13 mouse cellular contexts compared by ENCODE assay signal in genomic region chr14:108909336-108909953, GRCm38 (mm10). TPM values are rescaled to one million over a fixed set of nuclear protein-coding genes. Genes with fewer than 3 reads are reported as not detected.
A peak's percentile ranks its signal among the peaks of the same experiment; 100 is the strongest.
DNase-seq lines count a peak whose midpoint lies in the region; ATAC-seq and TF ChIP-seq lines count a peak whose summit lies in the region.
"Had no signal": no experiment of that assay in that cellular context is flagged by ENCODE, and none has a peak within 500 bp of the region (broad histone marks: within the 10 kb centered on the region; RNA-seq: fewer than 3 reads in every experiment).

No protein-coding gene starts in this region.

- TF ChIP-seq POLR2A in lung, adult 2 months (IDR thresholded peaks at IDR 0.05; ENCODE audit: borderline replicate concordance, extremely low read depth, low read depth, low read length): no peak

- H3K4me2 ChIP-seq in hindbrain, embryonic 15.5 days: peak overlapping the region; percentile 86
- H3K4me2 ChIP-seq in neural tube, embryonic 15.5 days: peak overlapping the region; percentile 82

- H3K27me3 ChIP-seq in embryonic facial prominence, embryonic 10.5 days (replicated peaks; ENCODE audit: low read depth, poor library complexity, severe bottlenecking): peaks cover 49% of the 10 kb centered on the region
- H3K27me3 ChIP-seq in hindbrain, embryonic 15.5 days: no peaks in the 10 kb centered on the region
- no peaks in the 10 kb centered on the region for H3K27me3 ChIP-seq in neural tube, embryonic 15.5 days (replicated peaks)

- H3K4me1 ChIP-seq in embryonic facial prominence, embryonic 10.5 days: peaks cover 39% of the 10 kb centered on the region
- H3K4me1 ChIP-seq in hindbrain, embryonic 15.5 days (replicated peaks): peaks cover 27% of the 10 kb centered on the region
- peaks cover 20% of the 10 kb centered on the region for H3K4me1 ChIP-seq in neural tube, embryonic 15.5 days
- H3K4me1 ChIP-seq in lung, adult 2 months (ENCODE audit: control insufficient read depth, insufficient read depth, low read length): no peaks in the 10 kb centered on the region

- WGBS in embryonic facial prominence, embryonic 10.5 days: 15% methylated on average over 6 of the region's 6 CpGs
- WGBS in hindbrain, embryonic 15.5 days: 10% methylated on average over 6 of the region's 6 CpGs
- 6% methylated on average over 6 of the region's 6 CpGs for WGBS in neural tube, embryonic 15.5 days
- WGBS in lung, adult 2 months: 31% methylated on average over 6 of the region's 6 CpGs

- H3K9me3 ChIP-seq in embryonic facial prominence, embryonic 10.5 days: no peaks in the 10 kb centered on the region
- H3K9me3 ChIP-seq in hindbrain, embryonic 15.5 days: no peaks in the 10 kb centered on the region
- no peaks in the 10 kb centered on the region for H3K9me3 ChIP-seq in neural tube, embryonic 15.5 days (replicated peaks)
- H3K9me3 ChIP-seq: limb, embryonic 13.5 days had no signal

- no peak for ATAC-seq in hindbrain, embryonic 15.5 days (ENCODE audit: low FRiP score, low read depth)
- ATAC-seq in neural tube, embryonic 15.5 days (ENCODE audit: low FRiP score): peak; percentile 28; the same call in 1 of the 2 replicates
- no peak for ATAC-seq in monocyte, adult 5-6 weeks (replicated peaks; ENCODE audit: insufficient number of reproducible peaks, low FRiP score, low TSS enrichment, poor library complexity, severe bottlenecking)

- peak overlapping the region; percentile 56; the same call in 1 of the 2 replicates for H3K27ac ChIP-seq in layer of hippocampus, adult 2 months
- H3K27ac ChIP-seq in embryonic facial prominence, embryonic 10.5 days (replicated peaks): no peak overlapping the region
- H3K27ac ChIP-seq in hindbrain, embryonic 15.5 days (replicated peaks): peak overlapping the region; percentile 51
- H3K27ac ChIP-seq in neural tube, embryonic 15.5 days (replicated peaks): peak overlapping the region; percentile 67
- H3K27ac ChIP-seq: limb, embryonic 13.5 days had no signal

- no peak for DNase-seq in layer of hippocampus, adult 2 months (ENCODE audit: low spot score in 2 of 2)
- no peak for DNase-seq in layer of hippocampus, adult 11-12 months (ENCODE audit: low spot score)
- DNase-seq in embryonic facial prominence, embryonic 10.5 days (ENCODE audit: low spot score): peak; percentile 12
- no peak for DNase-seq in lung, adult 2 months
- DNase-seq in adrenal gland, adult 2 months: no peak
- DNase-seq: adrenal gland, adult 8-10 months; heart, postnatal 36 days; lung, postnatal 4 days; thymus, adult 2 months had no signal

- H3K4me3 ChIP-seq in layer of hippocampus, adult 2 months: peak overlapping the region; percentile 76
- peak overlapping the region; percentile 21; the same call in 1 of the 2 replicates for H3K4me3 ChIP-seq in embryonic facial prominence, embryonic 10.5 days
- H3K4me3 ChIP-seq in hindbrain, embryonic 15.5 days: peak overlapping the region; percentile 51
- peak overlapping the region; percentile 69 for H3K4me3 ChIP-seq in neural tube, embryonic 15.5 days (replicated peaks)
- H3K4me3 ChIP-seq in lung, adult 2 months (replicated peaks; ENCODE audit: extremely low read depth, low read depth, low read length): no peak overlapping the region
- H3K4me3 ChIP-seq: limb, embryonic 13.5 days had no signal

- TF ChIP-seq CTCF in layer of hippocampus, adult 2 months (conservative IDR thresholded peaks at IDR 0.05): peak; percentile 52
- TF ChIP-seq CTCF in lung, adult 2 months (IDR thresholded peaks at IDR 0.05; ENCODE audit: insufficient read depth, low read length): no peak

- peak overlapping the region; percentile 29 for H3K9ac ChIP-seq in hindbrain, embryonic 15.5 days
- H3K9ac ChIP-seq in neural tube, embryonic 15.5 days (replicated peaks): peak overlapping the region; percentile 44
- H3K9ac ChIP-seq: limb, embryonic 13.5 days had no signal

- H3K36me3 ChIP-seq in embryonic facial prominence, embryonic 10.5 days (replicated peaks): no peaks in the 10 kb centered on the region
- no peaks in the 10 kb centered on the region for H3K36me3 ChIP-seq in hindbrain, embryonic 15.5 days
- no peaks in the 10 kb centered on the region for H3K36me3 ChIP-seq in neural tube, embryonic 15.5 days
- H3K36me3 ChIP-seq: limb, embryonic 13.5 days had no signal

RNA-seq across cellular contexts. Expression of gene Slitrk1, which starts 4.5 kb away (rescaled TPM):
- 10 to 100 TPM; 59.6 to 61.4 TPM for total RNA-seq in layer of hippocampus, adult 2 months (2021)
- polyA plus RNA-seq in embryonic facial prominence, embryonic 10.5 days (2016; fragmentation: Nextera tagmentation; extraction: Ambion mirVana): 0.89 and 1.1 TPM in 2 replicates
- polyA plus RNA-seq in hindbrain, embryonic 15.5 days (2015; fragmentation: Nextera tagmentation; extraction: Ambion mirVana): 29.8 and 31.4 TPM in 2 replicates
- 38.8 and 45.1 TPM in 2 replicates for polyA plus RNA-seq in neural tube, embryonic 15.5 days (2015; fragmentation: Nextera tagmentation; extraction: Ambion mirVana)
- polyA plus RNA-seq in lung, adult 2 months (2012; rRNA removed): 0.02 TPM in 1 of 2 replicates, not detected in the other
- total RNA-seq in monocyte, adult 5-6 weeks (2017): not detected in 3 replicates
- 1 to 10 TPM in 1 of 2 experiments, under 1 TPM in 1; 0.69 to 1.3 TPM for total RNA-seq in adrenal gland, adult 2 months (2021)
- polyA plus RNA-seq in adrenal gland, adult 2 months (2012; rRNA removed): 0.04 and 0.06 TPM in 2 replicates
- total RNA-seq: heart, postnatal 36 days had no signal
- polyA plus RNA-seq: thymus, adult 2 months had no signal

Comparison
In these comparisons a context has a peak if more than half of its experiments do, and no peak if none do; other contexts are left out.
1. RNA of gene Slitrk1, which starts 4.5 kb away (polyA plus RNA-seq): 38.8 to 45.1 TPM in neural tube, embryonic 15.5 days and 29.8 to 31.4 TPM in hindbrain, embryonic 15.5 days; 0.89 to 1.1 TPM in embryonic facial prominence, embryonic 10.5 days, 0.04 to 0.06 TPM in adrenal gland, adult 2 months and 0.02 TPM in lung, adult 2 months; every median in the first group is over 10 times any median in the second.